Mouse (Mus musculus): Measurements from ENCODE around the gene Gbe1.
A peak's percentile ranks its signal among the peaks of the same experiment; 100 is the strongest.

Gbe1 gene

DNA sequence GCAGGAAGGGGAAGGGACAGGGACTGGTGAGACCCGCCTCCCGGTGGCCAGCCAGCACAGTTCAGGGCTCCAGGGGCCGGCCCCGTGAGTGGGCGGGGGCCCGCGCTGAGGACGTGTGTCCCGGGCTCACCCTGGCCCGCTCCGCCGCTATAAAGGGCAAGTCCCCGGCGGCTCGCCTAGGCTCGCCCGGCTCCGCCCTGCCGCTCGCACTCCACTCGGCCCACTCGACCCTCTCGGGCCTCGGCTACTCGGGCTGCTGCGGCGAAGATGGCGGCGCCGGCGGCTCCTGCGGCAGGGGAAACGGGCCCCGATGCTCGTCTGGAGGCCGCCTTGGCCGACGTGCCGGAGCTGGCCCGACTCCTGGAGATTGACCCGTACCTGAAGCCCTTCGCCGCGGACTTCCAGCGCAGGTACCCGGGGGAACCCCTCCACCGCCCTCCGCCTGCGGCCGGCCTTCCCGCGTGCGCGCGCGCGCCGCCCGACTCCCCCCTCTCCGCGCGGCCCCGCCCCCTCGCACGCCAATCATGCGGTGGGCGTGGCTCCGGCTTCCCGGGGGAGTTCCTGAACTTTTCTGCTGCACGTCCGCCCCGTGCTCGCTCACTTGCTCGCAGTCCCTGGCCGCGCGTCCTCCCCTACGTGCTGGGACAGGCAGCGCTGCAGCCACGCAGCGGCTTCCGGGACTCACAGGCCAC is at the start of gene Gbe1:
Gbe1 (plus strand) TSS at position 64 of the 692 bp plus-strand sequence.
- DNase-seq, result peak; percentile 76

DNA sequence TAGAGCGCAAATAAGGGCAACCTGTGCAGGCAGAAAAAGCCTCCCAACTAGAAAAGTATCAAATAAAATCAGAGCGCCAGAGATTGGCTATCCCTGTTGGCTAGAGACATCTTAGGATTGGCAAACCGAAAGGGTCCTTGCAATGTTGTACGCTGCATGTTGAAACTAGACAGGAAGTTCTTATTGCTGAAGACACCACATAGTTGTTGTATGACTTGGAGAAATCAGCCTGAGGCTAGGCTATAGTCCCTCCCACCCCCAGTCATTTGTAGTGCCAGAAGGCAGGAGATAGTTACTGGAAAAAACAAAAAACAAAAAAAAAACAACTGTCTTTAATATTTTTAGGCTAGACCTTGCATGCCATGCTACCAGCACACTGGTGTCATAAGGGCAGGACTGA is 3.1 kb upstream of the Gbe1 start:
- DNase-seq, result no peak

DNA sequence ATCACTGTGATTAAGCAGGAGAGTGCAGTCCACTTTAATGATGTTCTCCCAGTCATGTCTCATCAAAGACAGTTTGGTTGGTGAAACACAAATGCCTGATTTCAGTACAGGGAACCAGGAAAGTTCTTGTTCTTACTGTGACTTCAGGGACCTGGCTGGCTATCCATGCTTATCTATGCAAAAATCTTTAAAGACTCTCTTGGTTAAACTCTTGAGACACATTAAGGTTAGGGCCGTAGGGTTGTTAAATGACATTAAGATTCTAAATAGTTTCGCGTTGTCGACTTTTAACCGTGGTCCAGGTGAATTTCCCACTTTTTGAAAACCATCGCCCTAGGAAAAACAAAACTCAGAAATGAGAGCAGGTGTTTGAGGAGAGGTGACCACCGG is 258 bp upstream of the Gbe1 start:
- DNase-seq, result no peak

DNA sequence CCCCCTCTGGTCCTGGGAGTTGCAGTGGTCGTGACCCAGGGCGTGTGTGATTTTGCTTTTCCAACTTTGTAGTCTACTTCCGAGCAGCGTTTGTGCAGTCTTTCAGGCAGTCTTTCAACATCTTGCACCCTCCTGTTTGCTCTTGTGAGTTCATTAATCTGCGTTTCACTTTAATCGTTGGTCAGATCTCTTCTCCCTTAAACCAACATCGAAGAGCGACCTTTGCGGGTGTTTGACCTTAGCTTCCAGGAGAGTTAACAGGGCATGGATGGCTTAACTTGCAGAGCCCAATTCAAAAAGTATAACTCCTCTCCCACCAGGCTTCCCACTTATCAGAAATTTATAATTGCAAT is 805 bp downstream of the Gbe1 start:
- no peak for DNase-seq

DNA sequence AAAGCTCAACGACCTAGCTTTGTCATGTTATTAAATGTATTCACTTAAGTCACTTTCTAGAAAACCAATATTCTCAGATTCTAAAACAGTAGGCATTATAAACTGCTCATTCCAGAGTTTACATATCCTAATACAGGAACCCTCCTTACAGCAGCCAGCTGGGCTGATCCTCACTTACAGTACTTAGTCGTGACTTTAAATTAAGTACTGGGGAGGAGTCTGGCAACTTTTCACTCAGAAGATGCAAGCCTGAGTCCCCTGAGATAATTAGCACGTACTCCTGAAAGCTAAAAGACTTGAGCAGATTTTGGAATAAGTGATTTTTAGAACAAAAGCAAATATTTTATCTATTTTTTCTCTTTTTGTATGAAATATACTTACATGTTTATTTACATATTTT is 1.5 kb downstream of the Gbe1 start:
- DNase-seq, result no peak

DNA sequence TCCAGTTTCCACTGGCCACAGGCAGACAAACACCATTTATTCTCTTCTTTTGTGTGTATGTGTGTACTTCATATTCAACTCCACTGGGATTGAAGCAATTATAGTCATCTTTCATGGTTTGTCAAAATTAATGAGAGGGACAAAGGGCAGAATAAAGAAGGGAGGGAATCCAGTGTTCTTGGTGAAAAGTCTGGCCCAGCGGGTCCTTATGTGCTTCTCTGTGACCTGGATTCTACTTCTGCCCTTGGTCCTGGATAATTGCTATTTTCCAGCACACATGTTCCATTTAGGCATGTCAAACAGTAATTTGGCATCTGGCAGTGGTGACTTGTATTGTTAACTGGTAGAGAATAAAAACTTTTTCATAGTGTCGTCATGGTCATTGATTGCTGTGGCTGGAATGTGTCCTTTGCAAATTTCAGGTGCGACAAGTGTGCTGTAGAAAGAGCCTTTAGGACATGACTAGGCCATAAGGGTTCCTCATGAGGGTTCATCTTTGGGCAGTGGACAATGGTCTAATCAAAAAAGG is 2.2 kb downstream of the Gbe1 start:
- DNase-seq, result no peak

DNA sequence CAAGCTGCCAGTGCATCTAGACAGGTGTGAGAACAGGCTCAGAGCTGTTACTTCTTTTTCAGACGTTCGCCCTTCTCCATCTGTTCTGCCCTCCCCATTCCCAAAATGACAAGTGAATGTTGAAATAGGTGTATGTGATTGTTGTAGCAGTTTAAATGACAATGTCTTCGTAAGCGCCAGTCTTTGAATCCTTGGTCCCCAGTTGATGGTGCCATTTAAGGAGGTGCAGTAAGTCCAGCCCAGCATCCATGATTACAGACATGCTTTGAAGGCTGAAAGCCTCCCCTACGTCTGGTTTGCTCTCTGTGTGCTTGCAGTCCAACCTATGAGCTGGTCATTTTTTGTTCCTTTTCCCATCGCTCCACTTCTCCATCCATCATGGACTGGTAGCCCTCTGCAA is 5.6 kb downstream of the Gbe1 start:
- no peak for DNase-seq

DNA sequence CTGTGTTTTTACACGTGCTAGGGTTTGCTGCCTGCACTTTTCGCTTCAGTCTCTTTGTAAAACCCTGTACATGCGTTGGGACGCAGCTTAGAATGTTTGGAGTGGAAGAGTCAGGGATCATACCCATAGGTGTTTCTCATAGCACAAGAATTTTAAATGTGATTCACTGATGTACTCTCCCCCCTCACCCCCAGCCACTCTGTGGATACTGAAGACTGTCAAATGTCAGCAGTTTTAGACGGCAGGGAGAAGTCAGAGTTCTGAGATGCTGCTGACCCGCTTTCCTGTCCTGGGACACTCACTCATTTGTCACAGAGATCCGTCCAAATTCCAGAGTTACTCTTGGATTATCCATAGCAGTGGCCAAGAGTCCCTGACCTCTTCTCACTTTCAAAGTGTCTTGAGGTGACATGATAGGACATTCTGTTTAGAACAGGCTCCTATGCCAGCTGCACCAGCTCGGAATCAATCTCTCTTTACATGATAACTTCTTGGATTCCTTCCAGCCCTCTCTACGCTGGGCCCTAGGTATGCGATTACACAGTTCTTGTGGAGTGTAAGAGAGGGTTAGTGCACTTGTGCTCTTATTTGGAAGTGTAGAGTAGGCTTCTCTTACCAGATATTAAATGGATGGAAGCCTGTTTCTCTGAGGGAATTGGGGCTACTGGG is 7.0 kb downstream of the Gbe1 start:
- no peak for DNase-seq

DNA sequence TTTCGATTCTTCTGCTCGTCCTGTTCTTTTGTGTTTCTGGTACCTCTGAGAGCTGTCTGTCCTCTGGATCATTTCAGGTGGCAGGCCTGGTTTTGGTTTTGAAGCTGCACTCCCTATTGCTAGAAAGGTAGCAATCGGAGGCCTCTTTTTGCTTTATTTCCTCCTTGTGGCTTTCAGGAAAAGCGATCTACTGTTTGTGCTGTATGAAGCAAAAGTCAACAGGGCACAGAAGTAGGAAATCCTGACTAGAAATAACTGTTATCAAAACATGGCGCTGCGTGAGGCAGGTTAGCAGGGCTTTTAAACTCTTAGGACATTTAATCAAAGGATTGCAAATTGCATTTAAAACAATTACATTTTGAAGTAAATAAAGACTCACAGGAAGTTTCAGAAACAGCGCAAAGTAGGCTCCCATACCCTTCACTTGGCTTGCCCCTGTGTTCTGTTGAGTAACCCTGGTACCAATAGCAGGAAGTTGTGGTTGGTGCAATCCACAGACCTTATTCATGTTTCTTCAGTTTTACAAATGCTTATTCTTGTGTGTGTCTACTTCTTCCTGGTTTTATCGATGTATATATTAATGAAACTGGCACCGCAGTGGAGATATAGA is 12.7 kb downstream of the Gbe1 start:
- no peak for DNase-seq

DNA sequence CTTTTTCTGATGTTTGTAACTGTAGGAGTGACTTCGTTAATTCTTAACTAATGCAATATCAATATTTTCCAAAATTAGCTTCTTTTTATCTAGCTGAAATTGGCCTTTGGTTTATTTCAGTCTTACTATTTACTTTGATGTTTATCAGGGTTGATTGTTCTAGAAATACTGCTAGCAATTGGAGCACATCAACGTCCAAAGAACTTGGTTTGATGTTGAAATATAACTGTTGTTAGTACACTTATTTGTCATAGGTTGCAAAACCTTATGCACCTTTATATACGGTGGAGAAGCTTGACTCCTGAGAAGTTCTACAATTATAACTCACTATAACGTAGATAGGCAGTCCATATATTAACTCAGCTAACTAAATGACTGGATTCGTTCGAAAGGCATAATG is 14.8 kb downstream of the Gbe1 start:
- no peak for DNase-seq

DNA sequence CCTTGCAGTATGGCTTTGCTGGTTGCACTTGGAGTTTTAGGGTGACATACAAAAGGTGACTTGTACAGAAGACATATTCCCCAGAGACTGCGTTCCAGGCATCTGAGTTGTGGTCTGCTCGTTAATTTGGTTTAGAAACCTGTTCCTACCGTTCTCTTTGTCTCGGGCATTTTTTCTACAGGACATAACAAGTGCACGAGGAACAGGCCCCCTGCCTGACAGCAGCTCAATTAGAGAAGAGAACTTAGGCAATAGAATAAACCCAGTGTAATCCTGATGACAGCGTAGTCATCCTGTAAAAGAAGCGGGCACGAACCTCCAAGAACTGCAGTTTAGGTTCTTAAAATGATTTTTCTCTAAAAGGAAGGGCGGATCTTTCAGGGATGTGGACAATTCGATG is 15.3 kb downstream of the Gbe1 start:
- no peak for DNase-seq

DNA sequence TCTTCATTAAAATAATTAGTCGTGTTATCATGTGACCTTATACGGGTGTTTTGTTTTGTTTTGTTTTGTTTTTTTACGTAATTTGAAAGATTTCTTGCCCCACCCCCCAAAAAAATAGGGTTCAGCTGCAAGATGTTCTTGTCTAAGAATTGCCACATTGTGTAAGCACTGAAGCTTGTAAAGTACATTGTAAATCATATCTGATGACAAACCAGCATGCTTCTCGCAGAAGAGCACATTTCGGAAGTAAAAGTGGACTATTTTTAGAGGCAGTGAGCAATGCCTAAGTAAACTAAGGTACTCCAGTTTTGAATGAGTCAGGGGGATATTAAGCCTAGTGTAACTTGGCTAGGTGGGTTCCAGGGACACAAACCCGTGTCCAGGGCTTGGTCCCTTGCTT is 15.7 kb downstream of the Gbe1 start:
- no peak for DNase-seq

DNA sequence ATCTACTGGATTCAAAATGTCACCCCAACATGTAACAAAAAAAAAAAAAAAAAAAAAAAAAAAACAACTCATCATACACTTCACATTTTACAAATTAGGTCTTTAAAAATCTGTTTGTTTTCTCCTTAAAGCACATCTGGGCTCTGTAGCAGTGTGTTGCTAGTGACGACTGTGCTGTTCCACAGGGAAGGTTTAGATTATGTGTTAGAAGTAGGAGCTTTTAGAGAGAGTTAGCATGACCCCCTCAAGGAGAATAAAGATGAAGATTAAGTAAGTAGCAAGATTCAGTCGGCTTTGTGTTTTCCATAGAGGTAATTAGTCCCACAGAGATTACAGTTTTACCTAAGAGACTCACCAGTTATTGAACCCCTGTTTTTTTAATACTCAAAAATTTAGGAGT is 16.3 kb downstream of the Gbe1 start:
- DNase-seq, result no peak

DNA sequence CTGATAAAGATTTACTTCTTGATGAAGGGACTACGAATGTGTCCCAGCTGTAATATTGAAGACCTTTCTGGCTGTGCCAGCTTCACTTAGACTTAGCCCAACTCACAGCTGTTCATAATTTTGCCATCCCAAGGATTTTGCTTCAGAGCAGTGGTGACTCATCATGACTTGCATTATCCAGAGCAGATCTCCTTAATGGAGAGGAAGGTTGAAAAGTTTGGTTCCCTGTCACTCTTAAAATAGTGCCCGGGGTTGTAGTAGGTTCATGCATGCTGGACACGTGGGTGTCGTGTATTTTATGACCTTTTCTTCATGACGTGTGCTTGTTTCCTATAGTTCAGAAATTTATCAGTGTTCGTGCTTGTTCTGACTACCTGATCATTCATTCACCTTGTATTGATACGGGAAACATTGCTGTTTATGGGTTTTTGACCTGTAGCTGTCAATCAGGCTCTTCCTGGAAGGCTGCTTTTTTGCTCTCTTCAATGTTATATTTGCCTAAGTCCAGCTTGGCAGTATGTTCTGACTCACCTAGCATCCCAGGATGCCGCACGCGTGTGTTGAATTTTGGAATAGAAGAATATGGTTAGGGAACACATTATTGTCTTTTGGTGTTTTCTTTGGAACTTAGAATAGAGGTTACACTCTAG is 17.0 kb downstream of the Gbe1 start:
- DNase-seq, result no peak

DNA sequence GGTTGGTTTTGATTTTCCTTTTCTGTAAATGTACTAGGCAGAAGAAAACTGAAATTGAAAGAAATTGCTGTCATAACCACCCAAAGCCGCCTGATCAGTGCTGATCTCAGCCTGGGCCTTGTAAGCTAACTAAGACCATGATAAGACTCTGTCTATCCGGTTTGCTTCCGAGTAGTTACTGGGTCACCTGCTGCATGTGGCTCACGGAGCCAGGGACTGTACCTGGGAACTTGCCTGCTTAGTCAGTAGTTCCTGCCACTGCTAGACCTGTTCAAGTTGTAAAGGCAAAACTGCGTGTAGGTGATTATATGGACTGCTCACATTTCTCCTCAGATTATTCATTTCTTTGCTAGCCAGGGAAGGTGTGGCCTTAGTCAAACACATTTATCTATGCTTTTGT is 21.1 kb downstream of the Gbe1 start:
- no peak for DNase-seq

DNA sequence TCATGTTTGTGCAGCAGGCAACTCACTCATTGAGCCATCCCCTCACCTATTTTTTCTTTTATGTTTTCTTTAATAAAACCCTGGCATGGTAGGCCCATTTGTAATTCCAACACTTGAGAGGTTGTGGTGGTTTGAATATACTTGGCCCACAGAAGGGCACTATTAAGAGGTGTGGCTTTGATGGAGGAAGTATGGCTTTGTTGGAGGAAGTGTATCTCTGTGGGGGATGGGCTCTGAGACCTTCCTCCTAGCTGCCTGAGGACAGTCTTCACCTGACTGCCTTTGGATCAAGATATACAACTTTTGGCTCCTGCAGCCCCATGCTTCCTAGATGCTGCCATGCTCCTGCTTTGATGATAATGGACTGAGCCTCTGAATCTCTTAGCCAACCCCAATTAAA is 21.7 kb downstream of the Gbe1 start:
- no peak for DNase-seq

DNA sequence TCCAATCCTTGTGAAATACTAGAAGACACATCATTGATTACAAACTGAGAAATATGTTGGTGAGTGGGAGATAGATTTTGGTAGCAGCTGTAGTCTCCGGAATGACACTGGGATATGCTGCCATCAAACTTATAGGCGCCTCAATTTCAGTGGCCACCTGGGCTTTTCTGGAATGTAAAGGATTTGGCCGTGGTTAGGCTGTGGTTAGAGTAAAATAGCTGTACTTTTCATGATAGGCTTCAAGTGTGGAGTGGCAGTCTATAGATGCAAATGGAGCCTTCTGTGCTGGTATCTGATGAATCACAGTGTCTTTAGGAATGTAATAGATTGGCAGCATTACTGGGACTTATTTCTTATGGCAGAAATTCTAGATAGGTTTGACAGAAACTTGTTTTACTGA is 23.9 kb downstream of the Gbe1 start:
- DNase-seq, result no peak

DNA sequence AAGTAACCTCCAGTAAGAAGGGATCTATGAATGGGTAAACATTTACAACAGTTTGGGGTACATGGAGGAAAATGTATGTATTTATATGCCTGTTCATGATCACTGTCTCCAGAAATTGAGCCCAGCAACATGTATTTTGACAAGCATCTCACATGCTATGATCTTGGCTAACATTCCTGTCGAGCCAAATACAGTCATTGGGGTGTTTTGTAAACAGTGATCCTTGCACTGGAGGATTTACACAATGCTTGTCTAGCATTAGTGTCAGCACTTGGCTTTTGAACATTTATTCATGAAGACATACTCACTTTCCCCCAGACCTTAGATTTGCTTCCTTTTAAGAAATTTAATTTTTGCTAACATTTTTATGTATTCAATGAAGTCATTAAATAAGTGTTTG is 30.7 kb downstream of the Gbe1 start:
- DNase-seq, result no peak

DNA sequence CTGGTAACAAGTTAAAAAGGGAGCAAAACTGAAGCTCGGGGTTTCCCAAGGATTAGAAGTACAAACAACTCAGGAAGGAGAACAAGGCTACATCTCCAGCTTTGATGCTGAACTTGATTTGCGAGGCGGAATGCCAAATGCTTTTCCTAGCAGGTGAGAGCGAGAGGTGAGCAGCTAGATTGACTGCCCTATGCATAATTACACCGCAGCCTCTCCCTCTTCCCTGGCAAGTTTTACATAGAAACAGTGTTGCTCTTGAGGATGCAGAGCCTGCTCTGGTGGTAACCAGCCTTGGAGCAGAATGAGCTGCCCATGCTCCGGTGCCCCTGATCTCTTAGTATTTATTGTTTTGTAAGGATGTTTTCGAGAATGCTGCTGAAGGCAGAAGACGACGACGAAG is 31.9 kb downstream of the Gbe1 start:
- DNase-seq, result no peak

DNA sequence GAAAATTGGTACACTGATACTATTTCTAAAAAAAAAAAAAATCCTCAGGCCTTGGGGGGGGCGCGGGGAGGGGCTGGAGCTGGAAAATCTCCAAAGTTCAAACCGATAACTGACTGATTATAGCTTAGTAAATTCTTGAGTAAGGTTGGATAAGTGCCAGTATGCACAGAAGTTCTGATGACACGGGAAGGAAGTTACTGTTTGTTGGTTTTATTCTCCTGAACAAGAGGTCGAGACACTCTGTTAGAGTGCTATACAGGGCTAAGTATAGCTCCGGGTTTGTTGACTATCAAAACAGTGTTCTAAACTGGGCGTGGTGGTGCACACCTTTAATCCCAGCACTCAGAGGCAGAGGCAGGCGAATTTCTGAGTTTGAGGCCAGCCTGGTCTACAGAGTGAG is 36.3 kb downstream of the Gbe1 start:
- DNase-seq, result no peak

DNA sequence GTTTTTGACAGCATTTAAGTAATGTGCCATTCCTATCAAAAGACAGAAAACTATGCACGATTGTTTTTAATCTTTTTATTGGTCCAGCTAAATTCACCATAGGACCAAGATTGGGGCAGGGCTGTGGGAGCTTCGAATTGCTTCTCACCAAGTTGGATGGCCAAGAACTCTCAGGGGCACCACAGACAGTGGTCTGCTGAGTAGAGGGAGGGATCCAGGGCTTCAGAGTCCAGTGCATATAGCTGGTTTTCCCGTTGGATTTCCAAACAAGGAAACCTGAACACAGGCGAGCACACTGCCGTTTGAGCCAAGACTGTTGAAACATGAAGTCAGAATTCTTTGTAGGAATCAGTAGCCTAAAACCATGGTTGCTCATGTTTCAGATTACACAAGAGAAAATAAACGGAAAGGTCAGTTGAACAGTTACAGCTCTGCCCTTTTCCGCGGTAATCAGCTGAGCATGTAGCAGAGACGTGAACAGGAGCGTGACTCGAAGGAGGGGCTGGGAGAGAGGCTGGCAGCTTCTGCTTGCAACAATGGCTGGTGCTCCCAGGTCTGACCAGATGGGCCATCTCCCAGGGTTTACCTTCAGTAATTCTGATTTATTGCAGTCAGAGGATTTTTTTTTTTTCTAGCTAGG is 38.0 kb downstream of the Gbe1 start:
- DNase-seq, result peak; percentile 0

DNA sequence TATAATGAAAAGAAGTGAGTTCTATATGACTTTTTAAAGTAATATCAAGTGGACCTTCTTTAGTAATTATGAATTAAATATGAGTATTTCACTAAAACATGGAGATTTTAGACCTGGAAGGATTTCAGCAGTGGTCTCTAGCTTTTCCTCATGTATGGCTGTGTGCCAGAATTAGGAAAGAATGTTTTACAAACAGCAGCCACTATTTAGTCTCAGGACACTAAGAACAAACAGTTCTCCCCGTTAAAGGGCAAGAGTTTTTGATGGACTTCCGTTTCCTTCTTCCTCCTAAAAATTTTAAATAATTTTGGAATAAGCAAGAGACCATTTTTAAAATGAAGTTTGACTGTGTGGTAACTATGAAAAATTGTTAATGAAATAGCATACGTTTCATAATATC is 38.8 kb downstream of the Gbe1 start:
- no peak for DNase-seq

DNA sequence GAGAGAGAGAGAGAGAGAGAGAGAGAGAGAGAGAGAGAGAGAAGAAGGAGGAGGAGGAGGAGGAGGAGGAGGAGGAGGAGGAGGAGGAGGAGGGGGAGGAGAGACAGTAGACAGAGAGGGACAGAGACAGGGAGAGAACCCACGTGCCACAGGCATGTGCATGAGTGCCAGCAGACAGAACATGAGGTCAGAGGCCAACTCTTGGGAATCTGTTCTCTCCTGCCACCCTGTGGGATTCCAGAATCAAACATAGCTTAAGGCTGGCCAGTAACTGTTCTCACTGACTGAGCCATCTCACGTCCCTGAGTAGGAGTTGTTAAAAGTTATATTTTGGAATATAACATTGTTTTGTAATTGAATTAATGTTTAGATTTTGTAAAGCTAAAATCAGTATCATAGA is 39.3 kb downstream of the Gbe1 start:
- DNase-seq, result no peak

DNA sequence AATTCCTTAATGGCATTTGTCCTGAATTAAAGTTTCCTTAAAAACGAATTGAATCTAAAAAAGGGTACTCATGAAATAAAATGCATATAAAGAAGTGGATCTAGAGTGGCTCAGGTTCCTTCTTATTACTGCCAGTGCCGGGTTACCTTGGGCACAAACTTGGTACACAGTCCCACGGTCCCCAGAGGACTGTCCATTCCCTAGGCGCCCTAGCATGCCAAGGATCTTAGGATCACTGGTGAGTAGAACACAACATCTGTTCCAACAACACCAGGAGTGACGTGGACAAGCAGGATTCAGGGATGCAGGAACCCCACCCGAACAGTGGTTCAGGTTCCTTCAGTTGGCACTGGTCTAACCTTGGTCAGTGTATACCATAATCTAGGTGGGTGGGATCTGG is 44.6 kb downstream of the Gbe1 start:
- DNase-seq, result no peak

Data from cerebellum, adult 8-10 months (tissue).